Mouse (Mus musculus) macrophage (primary cell): ENCODE results near the gene Myh14. TPM values are rescaled to one million over a fixed set of nuclear protein-coding genes. Genes with fewer than 3 reads are reported as not detected.

Source experiments
- H3K27ac ChIP-seq: fragments of 350-480 bp; formaldehyde crosslinking; 2 replicates; pipeline ENCODE4 v1.9.0; 2021
- H3K36me3 ChIP-seq: fragments of 350-480 bp; formaldehyde crosslinking; 2 replicates; pipeline ENCODE4 v1.9.0; 2021; ENCODE audit errors: inconsistent target
- H3K4me3 ChIP-seq: fragments of 350-480 bp; formaldehyde crosslinking; 2 replicates; pipeline ENCODE4 v1.9.0; 2021; ENCODE audit errors: inconsistent target
- H3K79me2 ChIP-seq: fragments of 350-480 bp; formaldehyde crosslinking; 2 replicates; pipeline ENCODE4 v1.9.0; 2021; ENCODE audit errors: inconsistent target
- WGBS: methylation state at CpG from one replicate; pipeline ENCODE4 v1.1.7; 2026; ENCODE audit warnings: inconsistent platforms; ENCODE audit not compliant: missing documents; 5-methylcytosine and 5-hydroxymethylcytosine counted together
- polyA plus RNA-seq: library from polyadenylated mRNA; stranded (reverse); fragments of 250-400 nt; gene quantifications from 3 replicates; pipeline ENCODE4 v1.2.4, GENCODE M21; 2018; ENCODE audit warnings: inconsistent platforms

Myh14 gene
- polyA plus RNA-seq, 1 experiment from 2014 or later, result not detected

- no peaks in the 10 kb centered on the region for H3K79me2 ChIP-seq
- no peak overlapping the region for H3K27ac ChIP-seq
- H3K36me3 ChIP-seq, result no peaks in the 10 kb centered on the region
- WGBS, result 13% methylated on average over 28 of the region's 29 CpGs
- H3K4me3 ChIP-seq, result no peak overlapping the region
Observed at GRCm38 (mm10) chr7:44606171-44606901, 64.3 kb downstream of the Myh14 start.

- 38% methylated on average over 7 of the region's 7 CpGs for WGBS
- H3K79me2 ChIP-seq, result no peaks in the 10 kb centered on the region
Observed at GRCm38 (mm10) chr7:44605436-44605835, 65.2 kb downstream of the Myh14 start.

GRCm38 (mm10) chr7:44604619-44605018 is 66.0 kb downstream of the Myh14 start:
- WGBS, result 14% methylated on average over 8 of the region's 8 CpGs
- Histone ChIP-seq H3K36me3 (no peaks in the 10 kb centered on the region), H3K27ac (no peak overlapping the region), H3K79me2 (no peaks in the 10 kb centered on the region), H3K4me3 (no peak overlapping the region)

More at GRCm38 (mm10) chr7:44605436-44605835, 65.2 kb downstream of the Myh14 start:
- Histone ChIP-seq H3K27ac (no peak overlapping the region), H3K4me3 (no peak overlapping the region), H3K36me3 (no peaks in the 10 kb centered on the region)

GRCm38 (mm10) chr7:44604139-44604606 is 66.5 kb downstream of the Myh14 start:
- H3K4me3 ChIP-seq, result no peak overlapping the region
- H3K36me3 ChIP-seq, result no peaks in the 10 kb centered on the region

GRCm38 (mm10) chr7:44603186-44603855 is 67.3 kb downstream of the Myh14 start:
- H3K27ac ChIP-seq, result no peak overlapping the region
- H3K79me2 ChIP-seq, result no peaks in the 10 kb centered on the region
- no peak overlapping the region for H3K4me3 ChIP-seq
- WGBS, result 6% methylated on average over 20 of the region's 20 CpGs
- no peaks in the 10 kb centered on the region for H3K36me3 ChIP-seq

More at GRCm38 (mm10) chr7:44604139-44604606, 66.5 kb downstream of the Myh14 start:
- Histone ChIP-seq H3K27ac (no peak overlapping the region), H3K79me2 (no peaks in the 10 kb centered on the region)
- 7% methylated on average over 14 of the region's 25 CpGs for WGBS

- Histone ChIP-seq H3K4me3 (no peak overlapping the region), H3K36me3 (no peaks in the 10 kb centered on the region), H3K79me2 (no peaks in the 10 kb centered on the region), H3K27ac (no peak overlapping the region)
- WGBS, result 12% methylated on average over 11 of the region's 11 CpGs
Observed at GRCm38 (mm10) chr7:44602443-44602842, 68.2 kb downstream of the Myh14 start.

- 15% methylated on average over 19 of the region's 19 CpGs for WGBS
- H3K36me3 ChIP-seq, result no peaks in the 10 kb centered on the region
- H3K79me2 ChIP-seq, result no peaks in the 10 kb centered on the region
- H3K4me3 ChIP-seq, result no peak overlapping the region
- no peak overlapping the region for H3K27ac ChIP-seq
Observed at GRCm38 (mm10) chr7:44601646-44602045, 69.0 kb downstream of the Myh14 start.

- H3K27ac ChIP-seq, result no peak overlapping the region
- H3K79me2 ChIP-seq, result no peaks in the 10 kb centered on the region
- H3K36me3 ChIP-seq, result no peaks in the 10 kb centered on the region
- WGBS, result 75% methylated on average over 10 of the region's 10 CpGs
- H3K4me3 ChIP-seq, result no peak overlapping the region
Observed at GRCm38 (mm10) chr7:44600691-44601262, 69.9 kb downstream of the Myh14 start.

GRCm38 (mm10) chr7:44598336-44598735 is 72.3 kb downstream of the Myh14 start:
- H3K36me3 ChIP-seq, result no peaks in the 10 kb centered on the region
- no peaks in the 10 kb centered on the region for H3K79me2 ChIP-seq
- 76% methylated on average over 12 of the region's 12 CpGs for WGBS
- no peak overlapping the region for H3K27ac ChIP-seq
- H3K4me3 ChIP-seq, result no peak overlapping the region

GRCm38 (mm10) chr7:44597666-44598065 is 73.0 kb downstream of the Myh14 start:
- 92% methylated on average over 4 of the region's 4 CpGs for WGBS
- Histone ChIP-seq H3K4me3 (no peak overlapping the region), H3K27ac (no peak overlapping the region), H3K36me3 (no peaks in the 10 kb centered on the region), H3K79me2 (no peaks in the 10 kb centered on the region)

- WGBS, result 69% methylated on average over 5 of the region's 5 CpGs
- Histone ChIP-seq H3K27ac (no peak overlapping the region), H3K4me3 (no peak overlapping the region), H3K36me3 (no peaks in the 10 kb centered on the region), H3K79me2 (no peaks in the 10 kb centered on the region)
Observed at GRCm38 (mm10) chr7:44596996-44597538, 73.6 kb downstream of the Myh14 start.

GRCm38 (mm10) chr7:44596051-44596450 is 74.6 kb downstream of the Myh14 start:
- H3K4me3 ChIP-seq, result no peak overlapping the region
- H3K27ac ChIP-seq, result no peak overlapping the region
- 88% methylated on average over 3 of the region's 6 CpGs for WGBS
- H3K79me2 ChIP-seq, result no peaks in the 10 kb centered on the region
- H3K36me3 ChIP-seq, result no peaks in the 10 kb centered on the region

GRCm38 (mm10) chr7:44595131-44595561 is 75.5 kb downstream of the Myh14 start:
- Histone ChIP-seq H3K27ac (no peak overlapping the region), H3K36me3 (no peaks in the 10 kb centered on the region), H3K79me2 (no peaks in the 10 kb centered on the region), H3K4me3 (no peak overlapping the region)
- WGBS, result 93% methylated on average over 20 of the region's 20 CpGs

- Histone ChIP-seq H3K36me3 (no peaks in the 10 kb centered on the region), H3K27ac (no peak overlapping the region), H3K79me2 (no peaks in the 10 kb centered on the region), H3K4me3 (no peak overlapping the region)
- 75% methylated on average over 6 of the region's 6 CpGs for WGBS
Observed at GRCm38 (mm10) chr7:44594291-44594690, 76.4 kb downstream of the Myh14 start.

GRCm38 (mm10) chr7:44593775-44594174 is 76.9 kb downstream of the Myh14 start:
- 3% methylated on average over 22 of the region's 22 CpGs for WGBS
- no peak overlapping the region for H3K4me3 ChIP-seq
- no peak overlapping the region for H3K27ac ChIP-seq
- H3K79me2 ChIP-seq, result no peaks in the 10 kb centered on the region
- H3K36me3 ChIP-seq, result no peaks in the 10 kb centered on the region
